Mouse (Mus musculus) ES-Bruce4 (cell line): ENCODE data around the gene Gimap5.

Experiments used
- CTCF ChIP-seq: IDR thresholded peaks from one replicate; pipeline ENCODE4 v1.8.1; 2011; ENCODE audit warnings: low read depth, low read length
- EP300 ChIP-seq: IDR thresholded peaks from 2 replicates; pipeline ENCODE4 v1.6.1; 2011; ENCODE audit warnings: low read depth, low read length; ENCODE audit not compliant: insufficient read depth
- POLR2A ChIP-seq: IDR thresholded peaks from one replicate; pipeline ENCODE4 v1.8.1; 2011; ENCODE audit warnings: low read length; ENCODE audit not compliant: insufficient read depth

DNA sequence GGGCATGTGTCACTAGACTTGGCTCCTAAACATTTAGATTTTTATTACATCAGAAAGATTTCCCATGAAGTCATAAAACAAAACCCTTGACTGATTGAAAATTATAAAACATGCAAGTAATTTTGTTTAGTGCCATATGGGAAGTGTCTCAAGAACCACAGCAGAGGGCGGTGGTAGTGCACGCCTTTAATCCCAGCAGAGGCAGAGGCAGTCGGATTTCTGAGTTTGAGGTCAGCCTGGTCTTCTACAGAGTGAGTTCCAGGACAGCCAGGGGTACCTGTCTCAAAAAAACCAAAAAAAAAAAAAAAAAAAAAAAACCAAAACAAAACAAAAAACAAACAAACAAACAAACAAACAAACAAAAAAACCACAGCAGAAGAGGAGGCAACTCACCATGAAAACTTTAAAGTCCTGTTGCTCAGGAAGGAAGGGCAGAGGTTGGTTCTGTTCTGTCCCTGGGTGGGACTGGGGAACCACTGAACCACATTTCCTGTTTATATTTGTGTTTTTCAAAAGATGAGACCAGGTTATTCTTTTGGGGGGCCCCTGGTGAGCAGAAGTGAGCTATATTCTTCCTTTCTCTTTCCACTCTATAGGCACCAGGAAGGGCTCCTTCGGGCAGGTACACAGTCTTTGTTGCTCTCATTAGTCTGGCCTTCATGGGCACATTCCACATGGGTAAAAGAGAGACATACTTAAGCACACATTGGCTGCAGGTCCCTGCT is 49.0 kb upstream of the Gimap5 start:
- TF ChIP-seq CTCF (no peak), EP300 (no peak), POLR2A (no peak)
